Mouse (Mus musculus) limb, embryonic 12.5 days (tissue): ENCODE measurements around the gene Pkmyt1. TPM values are rescaled to one million over a fixed set of nuclear protein-coding genes. Genes with fewer than 3 reads are reported as not detected.

ENCODE experiments used
- ATAC-seq: fragments of 200-750 bp; cut with Nextera tagmentation; 2 replicates; pipeline ENCODE4 v1.8.0; 2017; ENCODE audit warnings: low read depth, moderate TSS enrichment; ENCODE audit not compliant: insufficient number of reproducible peaks, insufficient read depth, low FRiP score, low TSS enrichment
- H3K27ac ChIP-seq: fragments of 300-500 bp; sonication (generic); 2 replicates; pipeline ENCODE4 v1.5.1; 2016; ENCODE audit warnings: mild to moderate bottlenecking, moderate library complexity
- H3K27me3 ChIP-seq: fragments of 300-500 bp; sonication (generic); 2 replicates; pipeline ENCODE4 v1.6.1; 2016; ENCODE audit warnings: mild to moderate bottlenecking, moderate library complexity
- H3K36me3 ChIP-seq: fragments of 300-500 bp; sonication (generic); 2 replicates; pipeline ENCODE4 v1.6.1; 2016; ENCODE audit warnings: mild to moderate bottlenecking, moderate library complexity
- H3K4me1 ChIP-seq: fragments of 300-500 bp; sonication (generic); replicated peaks from 2 replicates; pipeline ENCODE4 v1.6.1; 2016
- H3K4me2 ChIP-seq: fragments of 300-500 bp; sonication (generic); 2 replicates; pipeline ENCODE4 v1.6.1; 2016; ENCODE audit warnings: mild to moderate bottlenecking, moderate library complexity
- H3K4me3 ChIP-seq: fragments of 300-500 bp; sonication (generic); replicated peaks from 2 replicates; pipeline ENCODE4 v1.5.1; 2016; ENCODE audit warnings: mild to moderate bottlenecking
- H3K9ac ChIP-seq: fragments of 300-500 bp; sonication (generic); replicated peaks from 2 replicates; pipeline ENCODE4 v1.6.1; 2016; ENCODE audit warnings: mild to moderate bottlenecking, moderate library complexity
- H3K9me3 ChIP-seq: fragments of 300-500 bp; sonication (generic); 2 replicates; pipeline ENCODE4 v1.6.1; 2016; ENCODE audit warnings: mild to moderate bottlenecking, moderate library complexity
- WGBS: fragments of 180-500 bp; shearing (Covaris S2); methylation state at CpG from one replicate; pipeline ENCODE4 v1.1.7; 2016; 5-methylcytosine and 5-hydroxymethylcytosine counted together
- polyA plus RNA-seq: library from polyadenylated mRNA; unstranded; fragments of >200 nt; fragmentation: Nextera tagmentation; extraction: Ambion mirVana; gene quantifications from 2 replicates; pipeline ENCODE4 v1.2.1, GENCODE M21; 2016

Pkmyt1 gene
- polyA plus RNA-seq, 1 experiment from 2014 or later, result 49.1 TPM

DNA sequence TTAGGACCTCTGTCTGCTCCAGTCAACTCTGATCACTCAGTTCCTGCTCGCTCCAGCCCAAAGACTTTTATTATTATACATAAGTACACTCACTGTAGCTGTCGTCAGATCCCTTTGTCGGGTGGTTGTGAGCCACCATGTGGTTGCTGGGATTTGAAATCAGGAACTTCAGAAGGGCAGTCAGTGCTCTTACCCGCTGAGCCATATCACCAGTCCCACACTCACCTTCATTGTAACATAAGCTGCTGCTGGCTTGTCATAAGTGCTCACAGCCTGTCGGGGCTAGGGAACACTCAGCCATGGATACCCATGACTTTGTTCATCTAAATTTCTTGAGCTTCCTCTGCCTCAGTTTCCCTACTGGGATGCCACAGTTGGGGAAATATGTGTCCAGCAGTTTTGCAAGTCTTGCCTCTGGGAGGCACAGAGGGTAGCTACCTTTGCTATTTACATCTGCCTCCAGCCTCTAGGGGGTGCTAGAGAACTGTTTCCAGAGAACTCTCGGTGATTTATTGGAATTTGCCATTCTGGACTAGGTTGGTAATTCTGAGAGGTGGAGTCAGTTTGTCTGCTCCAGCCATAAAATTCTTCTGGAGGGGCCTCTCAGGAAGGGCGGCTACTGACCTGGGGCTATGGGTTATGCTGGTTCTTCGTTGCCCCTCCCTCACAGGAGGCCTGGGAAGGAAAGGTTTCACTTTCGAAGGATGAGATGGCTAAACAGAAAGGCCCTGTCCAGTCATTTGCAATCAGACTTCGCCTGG, 22.7 kb downstream of the Pkmyt1 start:
- Histone ChIP-seq H3K9me3 (no peaks in the 10 kb centered on the region), H3K27ac (no peak overlapping the region), H3K4me1 (peaks cover 32% of the 10 kb centered on the region), H3K36me3 (peaks cover 33% of the 10 kb centered on the region), H3K9ac (no peak overlapping the region), H3K4me2 (peak overlapping the region; percentile 26), H3K4me3 (no peak overlapping the region), H3K27me3 (peaks cover 50% of the 10 kb centered on the region)
- no peak for ATAC-seq
- 36% methylated on average over 10 of the region's 10 CpGs for WGBS

DNA sequence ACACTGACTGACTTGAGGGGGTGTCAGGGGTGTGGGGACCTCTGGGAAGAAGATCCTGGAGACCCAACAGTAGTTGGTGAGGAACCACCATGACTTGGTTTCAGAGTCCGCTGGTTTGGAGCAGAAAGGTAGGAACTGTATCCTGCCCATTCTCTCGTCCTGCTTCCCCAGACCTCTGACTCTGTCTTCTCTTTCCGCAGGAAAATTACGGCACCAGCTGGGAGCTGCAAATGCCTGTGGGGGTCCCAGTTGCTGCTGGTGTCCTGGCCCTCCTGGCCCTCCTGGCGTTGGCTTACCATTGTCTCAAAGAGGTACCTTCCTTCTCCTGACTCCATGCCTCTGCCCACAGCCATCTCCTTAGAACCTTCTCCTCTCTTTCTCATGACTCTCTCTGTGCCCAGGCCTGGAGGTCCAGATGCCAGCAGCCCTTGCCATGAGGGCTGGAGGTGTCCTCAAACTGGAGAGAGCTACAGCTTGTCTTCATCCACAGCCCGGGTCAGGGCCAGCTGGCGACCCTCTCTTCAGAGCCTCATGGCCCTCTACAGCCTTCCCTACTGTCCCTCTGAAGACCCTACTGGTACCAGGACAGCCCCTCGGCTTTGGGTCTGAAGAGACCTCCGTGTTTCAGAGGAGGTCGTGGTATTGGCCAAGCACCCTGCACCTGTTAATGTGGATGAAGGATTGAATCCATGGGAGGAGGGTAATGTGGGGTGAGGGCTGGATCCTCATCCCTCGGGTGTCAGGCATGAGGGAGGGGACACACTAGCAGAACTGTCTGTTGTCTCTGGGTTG, 23.5 kb downstream of the Pkmyt1 start:
- H3K36me3 ChIP-seq, result peaks cover 41% of the 10 kb centered on the region
- H3K27me3 ChIP-seq, result peaks cover 42% of the 10 kb centered on the region
- no peak overlapping the region for H3K4me3 ChIP-seq
- H3K9ac ChIP-seq, result no peak overlapping the region
- no peak for ATAC-seq
- H3K4me1 ChIP-seq, result peaks cover 27% of the 10 kb centered on the region
- H3K4me2 ChIP-seq, result peak overlapping the region; percentile 26
- H3K27ac ChIP-seq, result no peak overlapping the region
- H3K9me3 ChIP-seq, result no peaks in the 10 kb centered on the region
- 73% methylated on average over 11 of the region's 11 CpGs for WGBS

DNA sequence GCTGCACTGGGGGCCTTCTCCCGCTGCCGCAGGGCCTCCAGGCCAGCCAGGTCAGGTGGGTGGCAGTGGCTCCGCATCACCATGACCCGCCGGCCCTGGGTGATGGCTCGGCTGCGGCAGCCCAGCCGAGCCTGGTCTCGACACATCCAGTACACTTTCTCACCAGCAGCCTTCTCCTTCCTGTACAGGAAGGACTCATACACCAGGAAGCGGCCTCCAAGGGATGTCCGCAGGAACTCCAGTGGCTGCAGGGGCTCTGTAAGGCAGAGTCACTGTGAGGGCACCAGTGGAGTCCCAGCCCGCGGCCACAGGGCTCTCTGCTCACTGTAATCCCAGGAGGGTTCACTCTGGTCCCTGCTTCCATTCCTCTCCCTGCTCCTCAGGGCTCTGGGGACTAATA, 29.6 kb downstream of the Pkmyt1 start:
- no peak for ATAC-seq
- H3K27me3 ChIP-seq, result no peaks in the 10 kb centered on the region
- no peak overlapping the region for H3K9ac ChIP-seq
- no peak overlapping the region for H3K27ac ChIP-seq
- 82% methylated on average over 13 of the region's 13 CpGs for WGBS
- no peak overlapping the region for H3K4me3 ChIP-seq
- no peak overlapping the region for H3K4me2 ChIP-seq
- 0 out of 2 replicates have a peak, but pooled peaks cover 3% of the 10 kb centered on the region for H3K9me3 ChIP-seq
- H3K36me3 ChIP-seq, result peaks cover 100% of the 10 kb centered on the region
- no peaks in the 10 kb centered on the region for H3K4me1 ChIP-seq

DNA sequence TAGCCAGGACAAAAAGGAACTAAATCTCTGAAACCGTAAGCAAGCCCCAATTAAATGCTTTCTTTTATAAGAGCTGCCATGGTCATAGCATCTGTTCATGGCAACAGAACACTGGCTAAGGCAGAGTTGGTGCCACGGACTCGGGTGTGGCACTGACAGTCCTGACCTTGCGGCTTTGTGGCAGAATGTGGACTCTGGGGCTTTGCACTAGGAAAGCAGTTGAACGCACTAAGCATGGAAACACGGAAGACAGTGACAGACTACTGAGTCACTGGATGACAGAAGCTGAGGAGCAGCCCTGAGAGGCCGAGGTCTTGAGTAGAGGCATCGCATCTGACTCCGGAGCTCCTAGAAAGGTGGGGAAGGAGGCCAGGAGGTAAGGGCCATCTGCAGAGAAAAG, 31.4 kb downstream of the Pkmyt1 start:
- H3K36me3 ChIP-seq, result peaks cover 100% of the 10 kb centered on the region
- 98% methylated on average over 9 of the region's 9 CpGs for WGBS
- H3K4me2 ChIP-seq, result no peak overlapping the region
- 0 out of 2 replicates have a peak, but pooled peaks cover 3% of the 10 kb centered on the region for H3K9me3 ChIP-seq
- H3K9ac ChIP-seq, result no peak overlapping the region
- no peaks in the 10 kb centered on the region for H3K27me3 ChIP-seq
- H3K4me1 ChIP-seq, result no peaks in the 10 kb centered on the region
- ATAC-seq, result no peak
- H3K27ac ChIP-seq, result no peak overlapping the region
- no peak overlapping the region for H3K4me3 ChIP-seq

DNA sequence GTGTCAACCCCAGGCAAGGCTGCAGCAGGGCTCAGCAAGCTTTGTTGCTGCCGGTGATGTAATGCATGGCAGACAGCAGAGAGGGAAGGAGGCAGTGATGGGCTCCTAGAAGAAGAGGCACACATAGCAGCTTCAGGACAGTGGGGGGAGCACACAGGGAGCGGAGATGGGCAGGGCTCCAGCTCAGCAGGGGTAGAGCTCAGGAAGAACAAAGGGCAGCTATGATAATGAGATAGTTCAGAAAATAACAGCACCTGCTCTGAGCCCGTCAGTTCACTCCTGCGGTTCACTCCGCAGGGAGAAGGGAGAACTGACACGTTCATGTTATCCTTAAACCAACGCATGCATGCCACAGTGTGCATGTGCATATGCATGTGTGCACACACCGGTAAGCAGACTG, 32.7 kb downstream of the Pkmyt1 start:
- Histone ChIP-seq H3K4me2 (no peak overlapping the region), H3K27ac (no peak overlapping the region), H3K4me1 (no peaks in the 10 kb centered on the region), H3K9me3 (0 out of 2 replicates have a peak, but pooled peaks cover 3% of the 10 kb centered on the region), H3K36me3 (peaks cover 96% of the 10 kb centered on the region), H3K9ac (no peak overlapping the region), H3K27me3 (no peaks in the 10 kb centered on the region), H3K4me3 (no peak overlapping the region)
- ATAC-seq, result no peak
- WGBS, result 86% methylated on average over 8 of the region's 8 CpGs

DNA sequence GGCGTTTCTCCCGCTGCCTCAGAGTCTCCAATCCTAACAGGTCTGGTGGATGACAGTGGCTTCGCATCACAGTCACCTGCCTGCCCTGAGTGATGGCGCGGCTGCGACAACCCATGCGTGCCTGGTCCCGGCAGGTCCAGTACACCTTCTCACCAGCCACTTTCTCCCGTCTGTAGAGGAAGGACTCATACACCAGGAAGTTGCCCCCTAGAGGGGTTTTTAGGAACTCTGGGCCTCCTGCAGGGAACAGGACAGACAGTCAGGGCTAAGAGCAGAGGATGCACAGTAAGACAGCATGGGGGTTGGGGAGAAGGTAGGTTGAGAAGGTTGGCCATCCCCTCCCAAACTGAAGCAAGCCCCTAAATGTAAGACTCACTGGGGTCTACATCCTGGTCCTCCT, 34.1 kb downstream of the Pkmyt1 start:
- peaks cover 87% of the 10 kb centered on the region for H3K36me3 ChIP-seq
- 92% methylated on average over 9 of the region's 9 CpGs for WGBS
- no peak for ATAC-seq

DNA sequence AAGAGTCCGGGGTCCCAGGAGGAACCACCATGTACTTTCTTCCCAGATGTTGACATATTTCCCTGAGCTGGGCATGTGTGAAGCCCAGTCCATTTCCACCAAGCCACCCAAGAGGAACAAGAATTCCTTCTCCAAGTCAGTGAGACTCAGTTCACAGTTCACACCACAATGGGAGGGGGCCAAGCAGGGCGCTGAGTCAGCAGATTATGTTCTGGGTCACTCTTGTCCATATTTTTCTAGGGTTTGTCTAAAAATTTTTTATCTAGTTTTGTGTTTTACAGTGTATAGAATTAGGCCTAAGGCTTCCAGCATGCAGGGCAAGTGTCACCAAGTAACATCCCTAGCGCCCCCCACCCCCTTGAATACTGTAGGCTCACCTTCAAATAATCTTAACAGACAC, 35.0 kb downstream of the Pkmyt1 start:
- Histone ChIP-seq H3K27ac (no peak overlapping the region), H3K4me3 (no peak overlapping the region), H3K36me3 (peaks cover 82% of the 10 kb centered on the region), H3K4me2 (no peak overlapping the region), H3K9me3 (0 out of 2 replicates have a peak, but pooled peaks cover 3% of the 10 kb centered on the region), H3K4me1 (no peaks in the 10 kb centered on the region), H3K9ac (no peak overlapping the region), H3K27me3 (no peaks in the 10 kb centered on the region)
- 93% methylated on average over 3 of the region's 3 CpGs for WGBS
- ATAC-seq, result no peak

More for the DNA sequence above, 34.1 kb downstream of the Pkmyt1 start:
- Histone ChIP-seq H3K4me3 (no peak overlapping the region), H3K27ac (no peak overlapping the region), H3K9ac (no peak overlapping the region), H3K4me1 (no peaks in the 10 kb centered on the region), H3K27me3 (no peaks in the 10 kb centered on the region), H3K9me3 (0 out of 2 replicates have a peak, but pooled peaks cover 3% of the 10 kb centered on the region), H3K4me2 (no peak overlapping the region)

DNA sequence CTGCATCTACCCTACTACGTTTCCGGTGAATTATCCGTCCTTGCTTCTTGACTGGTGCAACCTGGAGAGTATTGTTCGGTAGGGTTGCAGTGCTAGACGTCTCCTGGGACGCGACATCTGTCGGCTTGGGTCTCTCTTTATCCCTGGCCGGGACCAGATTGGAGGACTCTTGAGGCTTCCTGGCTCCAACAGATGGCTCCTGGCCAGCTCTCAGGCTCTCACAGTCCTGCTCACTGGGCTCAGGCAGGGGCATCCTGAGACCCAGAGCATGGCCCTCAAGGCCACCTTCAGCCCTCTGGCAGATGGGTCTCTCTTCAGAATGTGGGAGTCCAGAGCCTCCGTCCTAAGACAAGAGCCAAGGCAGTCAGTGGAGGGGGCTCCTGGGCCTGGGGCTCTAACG, 36.8 kb downstream of the Pkmyt1 start:
- Histone ChIP-seq H3K9me3 (0 out of 2 replicates have a peak, but pooled peaks cover 3% of the 10 kb centered on the region), H3K36me3 (peaks cover 68% of the 10 kb centered on the region), H3K9ac (no peak overlapping the region), H3K27ac (no peak overlapping the region), H3K4me3 (no peak overlapping the region), H3K4me1 (no peaks in the 10 kb centered on the region), H3K27me3 (no peaks in the 10 kb centered on the region), H3K4me2 (no peak overlapping the region)
- 92% methylated on average over 11 of the region's 11 CpGs for WGBS
- no peak for ATAC-seq

DNA sequence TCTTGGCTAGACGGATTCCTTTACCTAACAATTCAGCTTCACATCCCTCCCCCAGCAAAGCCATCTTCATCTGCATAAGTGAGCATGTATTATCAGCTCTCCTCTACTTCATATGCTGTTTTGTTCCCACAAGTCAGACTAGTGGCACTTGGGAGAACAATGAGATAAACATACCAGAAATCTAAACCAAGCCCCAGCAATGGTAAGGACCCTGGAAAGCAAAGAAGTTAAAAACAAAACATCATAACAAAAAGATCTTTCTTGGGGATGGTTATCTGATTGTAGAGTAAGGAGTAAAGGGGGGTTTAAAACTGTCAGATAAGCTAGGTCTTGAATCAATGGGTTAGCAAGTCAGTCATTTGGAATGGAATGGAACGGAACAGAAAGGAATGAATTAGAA, 44.4 kb downstream of the Pkmyt1 start:
- no peak for ATAC-seq
- H3K4me3 ChIP-seq, result peak overlapping the region; percentile 83
- H3K27me3 ChIP-seq, result no peaks in the 10 kb centered on the region
- peaks cover 7% of the 10 kb centered on the region for H3K4me1 ChIP-seq
- H3K36me3 ChIP-seq, result peaks cover 15% of the 10 kb centered on the region
- H3K4me2 ChIP-seq, result peak overlapping the region; percentile 66
- no peaks in the 10 kb centered on the region for H3K9me3 ChIP-seq
- H3K27ac ChIP-seq, result no peak overlapping the region
- 10% methylated on average over 2 of the region's 2 CpGs for WGBS
- peak overlapping the region; percentile 96 for H3K9ac ChIP-seq

DNA sequence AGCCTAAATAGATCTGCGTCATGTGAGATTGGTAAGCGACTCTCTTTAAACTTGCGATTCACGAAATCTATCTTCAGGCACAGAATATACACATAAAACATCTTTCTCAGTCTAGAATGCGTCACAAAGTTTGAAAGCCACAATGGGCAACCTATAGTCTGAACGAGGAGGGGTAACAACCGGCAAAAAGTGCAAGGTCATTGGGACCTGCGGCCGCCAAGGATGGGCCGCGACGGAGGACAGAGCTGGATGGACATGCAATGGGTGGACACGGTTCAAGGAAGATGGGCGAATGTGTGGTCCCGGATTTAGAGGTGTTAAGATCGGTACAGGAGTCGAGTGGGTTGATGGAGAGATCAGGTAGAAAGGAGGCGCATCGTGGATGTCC, 44.8 kb downstream of the Pkmyt1 start:
- Histone ChIP-seq H3K27ac (peak overlapping the region; percentile 84), H3K27me3 (no peaks in the 10 kb centered on the region), H3K9ac (peak overlapping the region; percentile 96), H3K4me2 (peak overlapping the region; percentile 66), H3K4me3 (peak overlapping the region; percentile 83), H3K36me3 (peaks cover 12% of the 10 kb centered on the region), H3K9me3 (no peaks in the 10 kb centered on the region), H3K4me1 (peaks cover 7% of the 10 kb centered on the region)
- no peak for ATAC-seq
- 1% methylated on average over 19 of the region's 19 CpGs for WGBS
